Mouse (Mus musculus) midbrain, embryonic 16.5 days (tissue): ENCODE results near the gene Plekhg1. TPM values are rescaled to one million over a fixed set of nuclear protein-coding genes. Genes with fewer than 3 reads are reported as not detected.

Experiments used
- ATAC-seq: fragments of 200-750 bp; cut with Nextera tagmentation; 2 replicates; pipeline ENCODE4 v1.8.0; 2017; ENCODE audit warnings: moderate TSS enrichment
- H3K27ac ChIP-seq: fragments of 300-500 bp; sonication (generic); 2 replicates; pipeline ENCODE4 v1.5.1; 2014; ENCODE audit warnings: mild to moderate bottlenecking, low read length, mixed read lengths
- H3K27me3 ChIP-seq: fragments of 300-500 bp; sonication (generic); 2 replicates; pipeline ENCODE4 v1.6.1; 2014; ENCODE audit warnings: low read depth, low read length, mixed read lengths; ENCODE audit not compliant: control insufficient read depth, insufficient read depth
- H3K36me3 ChIP-seq: fragments of 300-500 bp; sonication (generic); 2 replicates; pipeline ENCODE4 v1.6.1; 2014; ENCODE audit warnings: mild to moderate bottlenecking, low read length, moderate library complexity, mixed read lengths; ENCODE audit not compliant: control insufficient read depth, insufficient read depth
- H3K4me1 ChIP-seq: fragments of 300-500 bp; sonication (generic); 2 replicates; pipeline ENCODE4 v1.6.1; 2014; ENCODE audit warnings: mild to moderate bottlenecking, low read length, mixed read lengths; ENCODE audit not compliant: control insufficient read depth, insufficient read depth
- H3K4me2 ChIP-seq: fragments of 300-500 bp; sonication (generic); 2 replicates; pipeline ENCODE4 v1.6.1; 2014; ENCODE audit warnings: mild to moderate bottlenecking, low read length, mixed read lengths
- H3K4me3 ChIP-seq: fragments of 300-500 bp; sonication (generic); 2 replicates; pipeline ENCODE4 v1.5.1; 2014; ENCODE audit warnings: low read depth, mild to moderate bottlenecking, low read length, moderate library complexity, mixed read lengths
- H3K9ac ChIP-seq: fragments of 300-500 bp; sonication (generic); 2 replicates; pipeline ENCODE4 v1.6.1; 2014; ENCODE audit warnings: low read depth, low read length, mixed read lengths
- H3K9me3 ChIP-seq: fragments of 300-500 bp; sonication (generic); replicated peaks from 2 replicates; pipeline ENCODE4 v1.6.1; 2014; ENCODE audit warnings: mild to moderate bottlenecking, low read length, mixed read lengths; ENCODE audit not compliant: control insufficient read depth, poor library complexity, severe bottlenecking
- WGBS: fragments of 180-500 bp; shearing (Covaris S2); extraction: QIAGEN DNeasy Blood & Tissue Kit; methylation state at CpG from one replicate; pipeline ENCODE4 v1.1.7; 2014; 5-methylcytosine and 5-hydroxymethylcytosine counted together
- polyA plus RNA-seq: library from polyadenylated mRNA; unstranded; fragments of >200 nt; fragmentation: Nextera tagmentation; extraction: Ambion mirVana; gene quantifications from 2 replicates; pipeline ENCODE4 v1.2.1, GENCODE M21; 2015

The Plekhg1 gene
- polyA plus RNA-seq, 1 experiment from 2014 or later, result 7.8 TPM

GRCm38 (mm10) chr10:3914104-3914503 is 173.9 kb downstream of the Plekhg1 start:
- H3K9me3 ChIP-seq, result no peaks in the 10 kb centered on the region
- ATAC-seq, result no peak
- no peaks in the 10 kb centered on the region for H3K27me3 ChIP-seq
- H3K4me2 ChIP-seq, result no peak overlapping the region
- WGBS, result 86% methylated on average over 5 of the region's 5 CpGs
- no peaks in the 10 kb centered on the region for H3K4me1 ChIP-seq
- no peak overlapping the region for H3K9ac ChIP-seq
- H3K27ac ChIP-seq, result no peak overlapping the region
- no peak overlapping the region for H3K4me3 ChIP-seq
- H3K36me3 ChIP-seq, result no peaks in the 10 kb centered on the region

GRCm38 (mm10) chr10:3920368-3921152 is 180.4 kb downstream of the Plekhg1 start:
- Histone ChIP-seq H3K27me3 (no peaks in the 10 kb centered on the region), H3K9me3 (no peaks in the 10 kb centered on the region), H3K36me3 (no peaks in the 10 kb centered on the region), H3K4me3 (no peak overlapping the region), H3K4me1 (peaks cover 6% of the 10 kb centered on the region; the same call in 1 of the 2 replicates), H3K4me2 (no peak overlapping the region), H3K9ac (no peak overlapping the region), H3K27ac (no peak overlapping the region)
- WGBS, result 77% methylated on average over 20 of the region's 20 CpGs
- ATAC-seq, result peak; percentile 84

- ATAC-seq, result no peak
These were observed 187.9 kb downstream of the Plekhg1 start for GRCm38 (mm10) chr10:3928008-3928545.

GRCm38 (mm10) chr10:3931831-3932230 is 191.7 kb downstream of the Plekhg1 start:
- H3K4me2 ChIP-seq, result no peak overlapping the region
- H3K27me3 ChIP-seq, result no peaks in the 10 kb centered on the region
- H3K27ac ChIP-seq, result no peak overlapping the region
- no peaks in the 10 kb centered on the region for H3K9me3 ChIP-seq
- H3K4me1 ChIP-seq, result no peaks in the 10 kb centered on the region
- H3K9ac ChIP-seq, result no peak overlapping the region
- no peaks in the 10 kb centered on the region for H3K36me3 ChIP-seq
- ATAC-seq, result no peak
- H3K4me3 ChIP-seq, result no peak overlapping the region

More at GRCm38 (mm10) chr10:3928008-3928545, 187.9 kb downstream of the Plekhg1 start:
- Histone ChIP-seq H3K9me3 (no peaks in the 10 kb centered on the region), H3K9ac (no peak overlapping the region), H3K36me3 (no peaks in the 10 kb centered on the region), H3K27ac (no peak overlapping the region), H3K4me2 (no peak overlapping the region), H3K27me3 (no peaks in the 10 kb centered on the region), H3K4me3 (no peak overlapping the region), H3K4me1 (no peaks in the 10 kb centered on the region)
- 83% methylated on average over 4 of the region's 4 CpGs for WGBS

- H3K27me3 ChIP-seq, result no peaks in the 10 kb centered on the region
- H3K9me3 ChIP-seq, result no peaks in the 10 kb centered on the region
- no peak for ATAC-seq
- H3K36me3 ChIP-seq, result no peaks in the 10 kb centered on the region
- WGBS, result 87% methylated on average over 12 of the region's 12 CpGs
- H3K4me3 ChIP-seq, result no peak overlapping the region
- H3K4me1 ChIP-seq, result no peaks in the 10 kb centered on the region
- no peak overlapping the region for H3K4me2 ChIP-seq
- no peak overlapping the region for H3K9ac ChIP-seq
- no peak overlapping the region for H3K27ac ChIP-seq
These were observed 193.3 kb downstream of the Plekhg1 start for GRCm38 (mm10) chr10:3933311-3933940.

GRCm38 (mm10) chr10:3936864-3937263 is 196.7 kb downstream of the Plekhg1 start:
- H3K9me3 ChIP-seq, result no peaks in the 10 kb centered on the region
- H3K4me1 ChIP-seq, result no peaks in the 10 kb centered on the region
- H3K9ac ChIP-seq, result no peak overlapping the region
- no peak overlapping the region for H3K4me2 ChIP-seq
- H3K4me3 ChIP-seq, result no peak overlapping the region
- no peaks in the 10 kb centered on the region for H3K36me3 ChIP-seq
- ATAC-seq, result no peak
- H3K27ac ChIP-seq, result no peak overlapping the region
- H3K27me3 ChIP-seq, result no peaks in the 10 kb centered on the region

- no peaks in the 10 kb centered on the region for H3K36me3 ChIP-seq
- ATAC-seq, result no peak
- no peaks in the 10 kb centered on the region for H3K27me3 ChIP-seq
- no peaks in the 10 kb centered on the region for H3K9me3 ChIP-seq
- no peaks in the 10 kb centered on the region for H3K4me1 ChIP-seq
- WGBS, result 90% methylated on average over 11 of the region's 11 CpGs
- no peak overlapping the region for H3K27ac ChIP-seq
- H3K4me3 ChIP-seq, result no peak overlapping the region
- H3K4me2 ChIP-seq, result no peak overlapping the region
- H3K9ac ChIP-seq, result no peak overlapping the region
These were observed 199.9 kb downstream of the Plekhg1 start for GRCm38 (mm10) chr10:3939895-3940595.

GRCm38 (mm10) chr10:3940596-3940975 is 200.4 kb downstream of the Plekhg1 start:
- no peak overlapping the region for H3K4me2 ChIP-seq
- H3K27ac ChIP-seq, result no peak overlapping the region
- no peaks in the 10 kb centered on the region for H3K36me3 ChIP-seq
- H3K9me3 ChIP-seq, result no peaks in the 10 kb centered on the region
- H3K4me3 ChIP-seq, result no peak overlapping the region
- ATAC-seq, result no peak
- H3K9ac ChIP-seq, result no peak overlapping the region
- H3K4me1 ChIP-seq, result no peaks in the 10 kb centered on the region
- 86% methylated on average over 6 of the region's 6 CpGs for WGBS
- no peaks in the 10 kb centered on the region for H3K27me3 ChIP-seq
